Mouse (Mus musculus) adrenal gland, postnatal 14 days (tissue): ENCODE data around the gene Psmg1. TPM values are rescaled to one million over a fixed set of nuclear protein-coding genes. Genes with fewer than 3 reads are reported as not detected.
A peak's percentile ranks its signal among the peaks of the same experiment; 100 is the strongest.

ENCODE experiments used
- DNase-seq: peaks from one replicate; pipeline ENCODE4 v3.0.0; 2021; ENCODE audit warnings: mixed read lengths
- microRNA-seq, 2 experiments: library from miRNA; unstranded; fragments of <30 nt; microRNA quantifications; one replicate each; pipeline ENCODE4 v1.2.0; 2021
- total RNA-seq: library from RNA; stranded (reverse); gene quantifications from 2 replicates; pipeline ENCODE4 v1.2.3, GENCODE M21; 2021

Psmg1 gene
- total RNA-seq, 1 experiment from 2014 or later, result 35.4 TPM

DNA sequence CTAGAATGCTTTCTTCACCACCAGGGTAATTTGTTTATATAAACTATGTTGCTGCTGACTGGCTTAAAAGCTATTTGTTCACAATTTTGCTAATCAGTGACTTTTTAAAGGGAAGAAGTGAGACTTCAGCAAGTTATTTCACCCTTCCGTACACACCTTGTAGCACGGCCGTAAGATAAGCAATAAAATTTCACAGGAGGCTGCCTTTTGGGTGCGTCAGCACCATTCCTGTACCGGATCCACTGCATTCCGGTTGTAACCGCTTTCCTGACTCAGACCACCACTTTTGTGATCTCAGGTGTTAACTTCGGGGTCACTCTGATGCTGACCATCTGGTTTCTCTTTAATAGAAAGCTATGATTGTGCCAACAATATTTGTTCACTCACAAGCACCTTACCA is 32.7 kb downstream of the Psmg1 start:
- no peak for DNase-seq

DNA sequence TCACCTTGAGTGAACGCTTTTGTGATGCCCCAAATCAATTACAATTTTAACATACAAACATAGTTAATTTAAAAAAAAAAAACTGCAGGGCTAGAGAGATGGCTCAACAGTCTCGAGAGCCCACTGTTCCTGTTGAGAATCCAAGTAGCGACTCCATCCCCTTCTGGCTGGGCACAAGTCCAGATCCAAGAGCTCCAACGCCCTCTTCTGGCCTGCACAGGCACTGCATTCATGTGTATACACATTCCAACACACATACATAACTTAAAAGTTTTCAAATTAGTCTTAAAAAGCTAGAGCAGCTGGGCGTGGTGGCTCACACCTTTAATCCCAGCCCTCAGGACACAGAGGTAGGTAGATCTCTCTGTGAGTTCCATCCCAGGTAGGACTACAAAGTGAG is 34.1 kb downstream of the Psmg1 start:
- DNase-seq, result no peak

- no peak for DNase-seq
These were observed 34.9 kb downstream of the Psmg1 start for GRCm38 (mm10) chr16:95955716-95956346.

DNA sequence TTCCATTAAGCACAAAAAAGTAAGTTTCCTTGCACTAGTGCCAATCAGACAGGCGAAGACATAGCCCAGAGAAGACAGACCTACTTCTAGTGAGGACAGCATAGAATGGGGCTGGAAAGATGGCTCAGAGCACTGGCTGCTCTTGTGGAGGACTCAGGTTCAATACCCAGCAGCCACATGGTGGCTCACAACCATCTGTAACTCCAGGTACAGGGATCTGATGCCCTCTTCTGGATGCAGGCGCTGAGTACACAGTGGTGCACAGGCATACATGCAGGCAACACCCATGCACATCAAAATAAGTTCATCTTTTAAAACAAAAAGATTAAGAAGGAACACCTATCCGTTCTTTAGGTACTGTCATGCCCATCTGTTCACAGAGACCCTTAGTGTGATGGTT is 36.4 kb downstream of the Psmg1 start:
- DNase-seq, result no peak

- no peak for DNase-seq
These were observed 37.6 kb downstream of the Psmg1 start for GRCm38 (mm10) chr16:95953159-95953650.

GRCm38 (mm10) chr16:95951471-95951870 is 39.3 kb downstream of the Psmg1 start:
- DNase-seq, result no peak

DNA sequence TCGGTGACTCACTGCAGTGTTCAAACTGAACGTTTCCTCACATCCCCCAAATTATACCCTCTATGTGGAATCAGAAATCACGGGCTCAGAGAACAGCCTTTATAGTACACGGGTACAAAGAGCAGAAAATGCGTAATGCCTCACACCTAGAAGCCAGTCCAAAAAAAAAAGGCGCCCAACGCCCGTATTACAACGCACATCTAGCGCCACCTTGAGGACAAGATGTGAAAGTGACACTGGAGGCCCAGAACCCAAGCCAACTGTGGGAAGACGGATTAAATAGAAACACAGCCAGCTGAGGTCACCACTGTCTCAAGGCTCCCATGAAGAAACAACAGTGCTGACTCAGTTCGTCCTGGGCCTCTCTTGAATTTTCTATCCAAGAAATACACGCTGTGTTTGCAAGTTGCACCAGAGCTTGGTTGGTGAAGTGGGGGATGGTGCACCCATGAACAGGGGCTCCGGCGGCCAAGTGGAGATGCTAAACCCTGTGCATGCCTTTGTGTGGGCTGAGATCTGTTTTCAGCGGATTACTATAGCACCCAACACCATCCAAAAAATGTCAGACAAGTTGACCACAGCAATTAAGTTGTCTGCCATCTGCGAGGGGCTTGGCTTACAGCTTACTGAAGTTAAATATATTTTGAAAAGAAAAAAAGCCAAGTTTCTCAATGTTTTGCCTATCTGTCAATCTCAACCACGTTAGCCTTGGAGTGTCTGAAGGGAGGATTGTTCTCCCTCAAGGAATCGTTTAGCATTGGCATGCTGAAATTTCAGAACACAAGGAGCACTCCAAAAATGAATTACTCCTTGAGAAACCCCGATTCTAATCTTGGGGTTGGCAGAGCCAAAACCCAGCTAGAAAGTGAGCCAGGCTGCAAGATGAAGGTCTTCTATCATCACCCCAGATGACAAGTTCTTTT is 45.1 kb downstream of the Psmg1 start:
- peak; percentile 86 for DNase-seq

- DNase-seq, result no peak
These were observed 47.6 kb downstream of the Psmg1 start for GRCm38 (mm10) chr16:95943186-95943585.

DNA sequence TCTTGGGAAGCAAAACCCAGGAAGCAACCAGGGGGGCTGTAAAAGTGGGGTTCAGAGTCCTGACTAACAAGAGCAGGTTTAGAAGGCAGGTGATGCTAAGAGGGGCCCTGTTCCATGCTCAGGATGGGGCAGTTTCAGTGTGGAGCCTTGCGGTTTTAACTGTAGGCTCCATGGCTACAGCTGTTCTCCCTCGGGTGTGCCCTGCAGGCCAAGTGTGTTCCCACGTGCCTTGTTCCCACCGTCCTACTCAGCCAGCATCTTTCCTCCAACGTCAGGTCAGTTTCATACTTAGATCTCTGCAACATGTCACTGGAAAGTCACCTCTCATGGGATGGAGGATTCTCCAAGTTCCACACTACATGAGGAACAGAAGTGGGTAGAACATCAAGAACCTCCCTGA is 49.2 kb downstream of the Psmg1 start:
- DNase-seq, result no peak

DNA sequence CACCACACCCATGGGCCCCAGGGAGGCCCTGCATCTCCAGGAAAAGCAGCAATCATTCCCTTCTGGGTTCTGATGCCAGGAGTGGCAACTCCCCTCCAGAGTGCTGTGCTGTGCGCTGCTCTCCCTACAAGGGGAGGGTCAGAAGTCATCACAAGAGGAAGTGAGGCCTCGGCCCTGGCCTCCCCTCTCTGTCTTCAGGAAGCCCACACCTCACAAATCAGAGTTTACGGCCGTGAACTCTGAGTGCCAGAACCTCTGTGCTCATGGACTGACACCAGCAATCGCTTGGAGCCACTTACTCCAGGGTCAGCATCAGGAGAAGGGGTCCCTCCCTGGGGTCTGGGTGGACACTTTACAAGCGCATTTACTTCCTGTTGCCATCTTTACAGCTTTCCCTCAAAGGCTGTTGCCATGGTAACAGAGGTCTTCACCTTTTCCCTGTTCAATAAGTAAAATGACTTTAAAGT is 55.2 kb downstream of the Psmg1 start:
- peak; percentile 20 for DNase-seq

- no peak for DNase-seq
These were observed 57.9 kb downstream of the Psmg1 start for GRCm38 (mm10) chr16:95932860-95933259.

DNA sequence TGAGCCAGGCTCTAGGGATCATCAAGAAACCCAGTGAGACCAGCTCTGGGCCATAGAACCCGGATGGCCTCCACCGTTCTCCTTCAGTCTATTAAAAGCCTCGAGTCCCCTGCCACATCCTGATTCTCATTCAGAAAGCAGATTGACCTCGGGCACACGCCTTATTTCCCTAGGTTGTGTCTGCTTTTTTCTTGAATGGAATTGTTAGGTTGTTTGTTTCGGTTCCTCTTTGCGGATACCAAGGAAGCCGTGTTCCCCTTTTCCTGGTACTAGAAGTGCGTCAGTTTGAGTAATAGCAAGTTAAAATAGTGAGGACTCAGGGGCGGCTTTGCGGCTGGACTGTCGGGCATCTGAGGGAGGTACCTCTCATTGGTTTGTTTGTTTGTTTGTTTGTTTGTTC is 59.3 kb downstream of the Psmg1 start:
- DNase-seq, result no peak

Small RNA genes within 50 kb of the gene (microRNA-seq; reads per million reads assigned to microRNA genes)
- gene Gm27833, result 0 reads per million in 2 experiments

Other genes starting within 250 kb of the Psmg1 start
- 70.4 and 74.8 TPM in 2 replicates for gene Brwd1, start 91.6 kb upstream of the Psmg1 start, total RNA-seq
- gene Hmgn1, start 136.8 kb upstream of the Psmg1 start, total RNA-seq, result 234 and 260 TPM in 2 replicates
- 17.7 and 23.2 TPM in 2 replicates for gene Wrb, start 154.4 kb upstream of the Psmg1 start, total RNA-seq
- gene Lca5l, start 201.3 kb upstream of the Psmg1 start, total RNA-seq, result 0.85 and 2.5 TPM in 2 replicates
- gene Sh3bgr, start 209.5 kb upstream of the Psmg1 start, total RNA-seq, result 7.9 and 9.9 TPM in 2 replicates
- gene B3galt5, start 244.8 kb upstream of the Psmg1 start, total RNA-seq, result 0.30 TPM in 1 of 2 replicates, not detected in the other